Mouse (Mus musculus): Measurements from ENCODE around the gene Lbp. TPM values are rescaled to one million over a fixed set of nuclear protein-coding genes. Genes with fewer than 3 reads are reported as not detected.

Lbp gene
- polyA plus RNA-seq, 1 experiment from 2014 or later, result 5.0 TPM

DNA sequence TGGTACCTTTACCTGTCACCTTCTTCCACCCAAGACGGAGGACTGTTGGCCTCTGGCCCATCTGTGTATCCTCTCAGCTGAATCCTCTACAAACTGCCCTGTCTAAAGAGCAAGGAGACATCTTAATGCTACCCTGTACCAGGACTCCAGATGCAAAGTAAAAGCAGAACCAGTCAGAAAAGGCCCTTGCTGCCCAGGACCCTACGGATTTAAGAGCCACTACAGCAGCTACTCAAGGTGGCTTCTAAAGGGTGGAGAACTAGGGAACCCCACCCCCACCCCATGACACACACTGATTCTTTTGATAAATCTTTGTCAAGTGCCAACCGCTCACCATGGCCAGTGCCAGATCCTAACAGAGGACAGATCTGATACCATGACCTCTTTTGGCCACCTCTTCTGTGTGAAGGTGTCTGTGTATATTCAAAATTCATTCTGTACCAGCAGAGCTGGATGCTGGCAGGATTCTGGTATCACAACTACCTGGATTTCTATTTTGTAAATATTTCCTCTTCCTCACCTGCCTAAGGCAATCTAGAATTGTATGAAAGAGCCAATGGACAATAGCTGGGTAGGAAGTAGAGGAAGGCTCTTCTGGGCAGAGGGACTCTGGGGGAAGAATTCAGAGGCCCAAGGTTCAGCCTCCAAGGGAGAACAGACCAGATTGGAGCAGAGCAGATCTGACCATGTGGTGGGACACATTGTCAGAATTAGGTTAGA lies 46.7 kb downstream of the Lbp start:
- ATAC-seq (ENCODE audit: low FRiP score), result no peak
- Histone ChIP-seq H3K36me3 (replicated peaks; ENCODE audit: control insufficient read depth, insufficient read depth) (peaks cover 50% of the 10 kb centered on the region), H3K4me2 (replicated peaks) (no peak overlapping the region), H3K4me1 (replicated peaks; ENCODE audit: control insufficient read depth, insufficient read depth, low read length) (no peaks in the 10 kb centered on the region), H3K4me3 (replicated peaks; ENCODE audit: low read length) (no peak overlapping the region), H3K9ac (no peak overlapping the region), H3K27ac (no peak overlapping the region), H3K9me3 (ENCODE audit: control insufficient read depth, low read length) (no peaks in the 10 kb centered on the region), H3K27me3 (ENCODE audit: control insufficient read depth, insufficient read depth, low read length) (no peaks in the 10 kb centered on the region)
- DNase-seq (ENCODE audit: low spot score), result no peak
- 86% methylated on average over 3 of the region's 3 CpGs for WGBS

GRCm38 (mm10) chr2:158354348-158355114 lies 48.2 kb downstream of the Lbp start:
- H3K36me3 ChIP-seq (replicated peaks; ENCODE audit: control insufficient read depth, insufficient read depth), result peaks cover 66% of the 10 kb centered on the region
- H3K9me3 ChIP-seq (ENCODE audit: control insufficient read depth, low read length), result no peaks in the 10 kb centered on the region
- H3K4me2 ChIP-seq (replicated peaks), result no peak overlapping the region
- WGBS, result 77% methylated on average over 7 of the region's 7 CpGs
- H3K27ac ChIP-seq, result no peak overlapping the region
- ATAC-seq (ENCODE audit: low FRiP score), result no peak
- DNase-seq (ENCODE audit: low spot score), result no peak
- H3K4me3 ChIP-seq (replicated peaks; ENCODE audit: low read length), result no peak overlapping the region
- no peaks in the 10 kb centered on the region for H3K27me3 ChIP-seq (ENCODE audit: control insufficient read depth, insufficient read depth, low read length)
- peaks cover under 1% of the 10 kb centered on the region; the same call in 1 of the 2 replicates for H3K4me1 ChIP-seq (replicated peaks; ENCODE audit: control insufficient read depth, insufficient read depth, low read length)
- no peak overlapping the region for H3K9ac ChIP-seq

GRCm38 (mm10) chr2:158355238-158355637 lies 48.9 kb downstream of the Lbp start:
- Histone ChIP-seq H3K9ac (no peak overlapping the region), H3K27me3 (ENCODE audit: control insufficient read depth, insufficient read depth, low read length) (no peaks in the 10 kb centered on the region), H3K4me2 (replicated peaks) (no peak overlapping the region), H3K9me3 (ENCODE audit: control insufficient read depth, low read length) (no peaks in the 10 kb centered on the region), H3K4me3 (replicated peaks; ENCODE audit: low read length) (no peak overlapping the region), H3K4me1 (replicated peaks; ENCODE audit: control insufficient read depth, insufficient read depth, low read length) (peaks cover 8% of the 10 kb centered on the region), H3K36me3 (replicated peaks; ENCODE audit: control insufficient read depth, insufficient read depth) (peaks cover 72% of the 10 kb centered on the region), H3K27ac (no peak overlapping the region)
- ATAC-seq (ENCODE audit: low FRiP score) (no peak), DNase-seq (ENCODE audit: low spot score) (no peak)
- 94% methylated on average over 2 of the region's 2 CpGs for WGBS

DNA sequence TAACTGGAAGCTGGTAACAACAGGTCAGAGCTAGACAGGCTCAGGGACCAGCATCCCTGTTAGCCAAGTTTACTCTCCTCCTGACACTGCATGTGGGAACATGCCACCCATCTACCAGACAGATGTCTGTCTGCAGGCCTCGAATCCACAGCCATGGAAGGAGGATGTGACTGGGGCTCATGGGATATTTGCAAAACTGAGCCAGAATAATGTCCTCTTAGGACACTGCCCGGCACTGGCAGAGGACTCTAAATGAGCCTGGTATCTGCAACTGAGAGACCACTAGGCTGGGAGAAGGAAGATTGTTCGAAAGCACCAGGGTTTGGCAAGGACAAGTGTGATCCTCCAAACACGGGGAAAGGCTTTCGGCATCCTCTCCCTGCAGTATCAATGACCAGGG lies 49.8 kb downstream of the Lbp start:
- WGBS, result 96% methylated on average over 5 of the region's 5 CpGs
- H3K36me3 ChIP-seq (replicated peaks; ENCODE audit: control insufficient read depth, insufficient read depth), result peaks cover 72% of the 10 kb centered on the region

GRCm38 (mm10) chr2:158359757-158360620 lies 53.7 kb downstream of the Lbp start:
- H3K4me2 ChIP-seq (replicated peaks), result peak overlapping the region; percentile 94
- ATAC-seq (ENCODE audit: low FRiP score) (no peak), DNase-seq (ENCODE audit: low spot score) (no peak)
- H3K9ac ChIP-seq, result peak overlapping the region; percentile 92
- peaks cover 14% of the 10 kb centered on the region for H3K4me1 ChIP-seq (replicated peaks; ENCODE audit: control insufficient read depth, insufficient read depth, low read length)
- no peaks in the 10 kb centered on the region for H3K9me3 ChIP-seq (ENCODE audit: control insufficient read depth, low read length)
- H3K36me3 ChIP-seq (replicated peaks; ENCODE audit: control insufficient read depth, insufficient read depth), result peaks cover 52% of the 10 kb centered on the region
- peak overlapping the region; percentile 91 for H3K4me3 ChIP-seq (replicated peaks; ENCODE audit: low read length)
- no peaks in the 10 kb centered on the region; the same call in 1 of the 2 replicates for H3K27me3 ChIP-seq (ENCODE audit: control insufficient read depth, insufficient read depth, low read length)
- WGBS, result 73% methylated on average over 12 of the region's 12 CpGs
- no peak overlapping the region for H3K27ac ChIP-seq

More for the DNA sequence above, 49.8 kb downstream of the Lbp start:
- Histone ChIP-seq H3K4me1 (replicated peaks; ENCODE audit: control insufficient read depth, insufficient read depth, low read length) (peaks cover 14% of the 10 kb centered on the region), H3K9ac (no peak overlapping the region), H3K9me3 (ENCODE audit: control insufficient read depth, low read length) (no peaks in the 10 kb centered on the region), H3K4me2 (replicated peaks) (no peak overlapping the region), H3K4me3 (replicated peaks; ENCODE audit: low read length) (no peak overlapping the region), H3K27me3 (ENCODE audit: control insufficient read depth, insufficient read depth, low read length) (no peaks in the 10 kb centered on the region), H3K27ac (no peak overlapping the region)
- no peak for DNase-seq (ENCODE audit: low spot score)
- ATAC-seq (ENCODE audit: low FRiP score), result no peak

DNA sequence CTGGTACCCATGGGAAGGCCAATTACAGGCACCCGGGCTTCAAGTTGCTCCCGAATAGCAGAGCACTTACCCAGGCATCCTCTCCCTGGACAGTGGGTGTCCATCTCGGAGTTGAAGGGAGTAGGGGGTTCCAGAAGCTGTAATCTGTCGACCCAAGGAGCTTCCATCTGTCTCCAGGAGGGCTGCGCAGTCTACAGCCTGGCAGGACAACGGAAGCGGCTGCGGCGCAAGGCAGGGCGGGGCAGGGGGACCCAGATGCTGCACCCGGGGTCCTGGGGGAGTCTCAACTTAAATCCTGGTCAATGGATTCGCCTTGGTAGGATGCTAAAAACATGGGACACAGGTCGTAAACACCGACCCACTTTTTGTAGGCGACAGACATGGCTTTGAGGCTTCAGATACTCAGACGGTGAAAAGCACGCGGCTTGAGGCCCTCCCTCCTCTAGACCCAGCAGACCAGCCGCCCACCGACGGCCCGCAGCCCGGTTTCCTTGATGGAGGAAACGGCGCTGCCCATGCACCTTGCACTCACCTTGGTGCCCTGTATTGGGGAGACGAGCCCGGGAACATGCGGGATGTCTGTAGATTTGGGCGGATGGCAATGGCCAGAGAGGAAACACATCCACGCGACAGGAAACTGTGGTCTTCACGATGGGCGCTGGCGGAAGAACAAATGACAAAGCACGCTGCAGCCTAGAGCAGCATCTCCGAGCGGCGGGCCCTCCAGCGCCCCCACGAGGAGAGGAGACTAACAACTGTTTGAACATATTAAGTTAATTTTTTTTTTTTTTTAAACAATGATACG lies 54.8 kb downstream of the Lbp start:
- Histone ChIP-seq H3K9me3 (ENCODE audit: control insufficient read depth, low read length) (no peaks in the 10 kb centered on the region), H3K27me3 (ENCODE audit: control insufficient read depth, insufficient read depth, low read length) (no peaks in the 10 kb centered on the region; the same call in 1 of the 2 replicates), H3K4me3 (replicated peaks; ENCODE audit: low read length) (peak overlapping the region; percentile 91), H3K27ac (peak overlapping the region; percentile 58), H3K4me2 (replicated peaks) (peak overlapping the region; percentile 94), H3K4me1 (replicated peaks; ENCODE audit: control insufficient read depth, insufficient read depth, low read length) (peaks cover 14% of the 10 kb centered on the region), H3K9ac (peak overlapping the region; percentile 92), H3K36me3 (replicated peaks; ENCODE audit: control insufficient read depth, insufficient read depth) (peaks cover 41% of the 10 kb centered on the region)
- peak; percentile 95 for DNase-seq (ENCODE audit: low spot score)
- ATAC-seq (ENCODE audit: low FRiP score), result peak; percentile 89
- WGBS, result under 1% methylated on average over 41 of the region's 41 CpGs

DNA sequence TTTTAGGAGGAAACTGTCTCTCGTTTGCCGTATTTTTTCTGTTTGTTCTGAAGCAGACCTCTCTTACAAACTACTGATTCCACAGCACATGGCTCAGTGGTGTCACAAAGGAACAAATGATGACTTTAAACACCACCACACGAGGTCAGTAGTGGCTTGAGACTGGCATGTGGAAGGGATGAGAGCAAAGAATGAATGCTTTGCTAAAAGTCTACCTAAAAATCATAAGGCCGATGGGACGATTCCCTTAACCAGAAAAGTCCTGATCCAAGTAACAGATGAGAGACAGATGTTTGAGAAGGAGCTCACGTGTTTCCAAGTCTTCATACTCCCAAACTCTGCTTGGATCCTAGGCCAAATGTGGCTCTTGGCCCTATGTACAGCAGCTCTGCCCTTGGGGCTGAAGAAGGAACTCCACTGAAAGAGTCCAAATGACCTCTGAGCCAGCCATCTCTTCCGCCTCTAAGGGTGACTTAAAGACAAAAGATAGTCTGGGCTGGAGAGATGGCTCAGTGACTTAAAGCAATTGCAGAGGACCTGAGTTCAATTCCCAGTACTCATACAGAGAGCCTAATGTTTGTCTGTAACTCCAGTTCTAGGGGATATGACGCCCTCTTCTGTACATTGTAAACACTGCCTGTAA lies 55.5 kb downstream of the Lbp start:
- ATAC-seq (ENCODE audit: low FRiP score), result no peak
- no peak for DNase-seq (ENCODE audit: low spot score)
- Histone ChIP-seq H3K9ac (no peak overlapping the region), H3K4me3 (replicated peaks; ENCODE audit: low read length) (peak overlapping the region; percentile 91; the same call in 1 of the 2 replicates), H3K9me3 (ENCODE audit: control insufficient read depth, low read length) (no peaks in the 10 kb centered on the region), H3K4me1 (replicated peaks; ENCODE audit: control insufficient read depth, insufficient read depth, low read length) (peaks cover 14% of the 10 kb centered on the region), H3K27ac (peak overlapping the region; percentile 58), H3K4me2 (replicated peaks) (peak overlapping the region; percentile 94), H3K27me3 (ENCODE audit: control insufficient read depth, insufficient read depth, low read length) (no peaks in the 10 kb centered on the region; the same call in 1 of the 2 replicates), H3K36me3 (replicated peaks; ENCODE audit: control insufficient read depth, insufficient read depth) (peaks cover 34% of the 10 kb centered on the region)
- WGBS, result 41% methylated on average over 8 of the region's 8 CpGs

DNA sequence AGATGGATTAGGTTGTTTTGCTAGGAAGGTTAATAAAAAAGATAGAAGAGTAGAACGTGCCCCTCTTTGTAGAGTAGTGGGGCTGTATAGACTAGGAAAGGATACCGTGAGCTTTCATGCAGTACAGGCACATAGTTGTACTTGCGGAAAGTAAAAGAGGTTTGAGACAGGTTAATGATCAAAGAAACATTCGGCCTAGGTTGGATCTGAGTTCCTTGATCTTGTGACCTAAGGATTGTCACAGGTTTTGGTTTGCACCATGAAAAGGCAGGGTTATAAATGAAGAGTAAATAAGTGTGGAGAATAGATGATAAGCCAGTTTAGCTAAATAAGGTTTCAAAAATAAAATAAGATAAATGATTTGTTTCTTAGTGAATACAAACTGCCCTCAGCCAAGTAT lies 57.9 kb downstream of the Lbp start:
- H3K4me2 ChIP-seq (replicated peaks), result no peak overlapping the region
- 82% methylated on average over 4 of the region's 4 CpGs for WGBS
- no peak overlapping the region for H3K9ac ChIP-seq
- no peak for ATAC-seq (ENCODE audit: low FRiP score)
- H3K4me3 ChIP-seq (replicated peaks; ENCODE audit: low read length), result no peak overlapping the region
- no peaks in the 10 kb centered on the region for H3K9me3 ChIP-seq (ENCODE audit: control insufficient read depth, low read length)
- no peak for DNase-seq (ENCODE audit: low spot score)
- no peaks in the 10 kb centered on the region; the same call in 1 of the 2 replicates for H3K27me3 ChIP-seq (ENCODE audit: control insufficient read depth, insufficient read depth, low read length)
- peaks cover 14% of the 10 kb centered on the region for H3K4me1 ChIP-seq (replicated peaks; ENCODE audit: control insufficient read depth, insufficient read depth, low read length)
- peaks cover 10% of the 10 kb centered on the region for H3K36me3 ChIP-seq (replicated peaks; ENCODE audit: control insufficient read depth, insufficient read depth)
- H3K27ac ChIP-seq, result no peak overlapping the region
